Mouse (Mus musculus): ENCODE results near the gene Ccdc102a.

DNA sequence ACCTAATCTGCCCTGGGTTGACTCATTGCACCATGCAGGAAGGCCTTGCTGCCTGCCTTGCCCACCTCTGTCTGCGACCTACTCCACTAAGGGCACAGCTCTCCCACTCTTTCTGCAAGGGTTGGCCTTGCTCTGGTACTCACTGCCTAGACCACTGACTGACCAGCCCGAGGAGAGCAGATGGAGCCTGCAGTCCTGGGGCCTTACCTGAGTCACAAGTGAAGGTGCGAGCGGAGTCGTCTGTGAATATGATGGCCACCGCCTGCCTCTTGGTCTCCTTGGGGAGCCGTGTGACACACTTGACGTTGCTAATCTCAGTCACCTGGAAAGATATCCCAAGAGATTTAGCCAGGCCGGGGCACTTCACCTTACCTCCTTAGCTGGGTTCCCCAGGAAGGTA lies 51.0 kb downstream of the Ccdc102a start:
- no peak for TF ChIP-seq POLR2A (IDR thresholded peaks at IDR 0.05; ENCODE audit: low read depth, low read length)
- no peak for TF ChIP-seq CTCF (conservative IDR thresholded peaks at IDR 0.05; ENCODE audit: insufficient read depth, insufficient read length, low read depth, low read length)

All from kidney, adult 2 months (tissue).